In the genomic region with DNA sequence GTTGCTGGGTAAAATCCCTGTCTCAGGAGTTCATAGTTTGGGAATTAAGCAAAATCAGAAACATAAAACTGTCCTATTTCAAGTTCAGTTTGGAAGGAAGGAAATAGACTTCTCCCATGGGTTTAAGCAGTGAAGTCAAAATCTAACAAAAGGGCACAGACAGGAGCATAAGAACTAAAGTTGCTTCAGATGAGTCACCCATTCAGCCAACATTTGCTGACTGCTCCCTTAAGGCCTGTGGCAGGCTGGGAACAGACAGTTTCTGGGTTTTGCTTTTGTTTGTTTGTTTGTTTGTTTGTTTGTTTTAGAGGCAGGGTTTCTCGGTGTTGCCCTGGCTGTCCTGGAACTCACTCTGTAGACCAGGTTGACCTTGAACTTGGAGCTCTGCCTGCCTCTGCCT, we compare ENCODE assay signal across 23 mouse cellular contexts.
"Had no signal": no experiment of that assay in that cellular context is flagged by ENCODE, and none has a peak within 500 bp of the region (broad histone marks: within the 10 kb centered on the region; RNA-seq: fewer than 3 reads in every experiment).

No protein-coding gene starts in this region.

- H3K9ac ChIP-seq: heart, embryonic 13.5 days; heart, embryonic 15.5 days; hindbrain, embryonic 13.5 days; hindbrain, embryonic 15.5 days; limb, embryonic 13.5 days; limb, embryonic 15.5 days; liver, embryonic 12.5 days; liver, embryonic 14.5 days had no signal

- H3K36me3 ChIP-seq: heart, embryonic 13.5 days; heart, embryonic 15.5 days; hindbrain, embryonic 13.5 days; hindbrain, embryonic 15.5 days; limb, embryonic 13.5 days; limb, embryonic 15.5 days; liver, embryonic 12.5 days had no signal

- H3K4me1 ChIP-seq: limb, embryonic 13.5 days; limb, embryonic 15.5 days had no signal

- DNase-seq: gastrocnemius, postnatal 10 days; gastrocnemius, postnatal 36 days; heart, adult 11 months; heart, postnatal 14 days; heart, postnatal 36 days; kidney, adult 11 months; kidney, adult 8-10 months; kidney, postnatal 14 days; kidney, postnatal 36 days; layer of hippocampus, adult 9-11 months; layer of hippocampus, postnatal 36 days; left cerebral cortex, postnatal 4 days had no signal

- H3K4me3 ChIP-seq: heart, embryonic 13.5 days; heart, embryonic 15.5 days; hindbrain, embryonic 13.5 days; hindbrain, embryonic 15.5 days; limb, embryonic 13.5 days; limb, embryonic 15.5 days; liver, embryonic 12.5 days had no signal

- ATAC-seq: hindbrain, postnatal 0 days; intestine, embryonic 16.5 days; liver, embryonic 12.5 days had no signal

- H3K27ac ChIP-seq: heart, embryonic 13.5 days; heart, embryonic 15.5 days; hindbrain, embryonic 13.5 days; hindbrain, embryonic 15.5 days; hindbrain, postnatal 0 days; kidney, postnatal 0 days; limb, embryonic 13.5 days; limb, embryonic 15.5 days; liver, embryonic 12.5 days; liver, embryonic 14.5 days had no signal

- H3K27me3 ChIP-seq: heart, embryonic 13.5 days; heart, embryonic 15.5 days; hindbrain, embryonic 15.5 days; limb, embryonic 13.5 days; limb, embryonic 15.5 days had no signal
